Mouse (Mus musculus): Measurements from ENCODE around the gene Cab39. TPM values are rescaled to one million over a fixed set of nuclear protein-coding genes. Genes with fewer than 3 reads are reported as not detected.

The Cab39 gene
- total and polyA plus RNA-seq, 3 experiments = 36.7 to 118 (median 113) TPM

DNA sequence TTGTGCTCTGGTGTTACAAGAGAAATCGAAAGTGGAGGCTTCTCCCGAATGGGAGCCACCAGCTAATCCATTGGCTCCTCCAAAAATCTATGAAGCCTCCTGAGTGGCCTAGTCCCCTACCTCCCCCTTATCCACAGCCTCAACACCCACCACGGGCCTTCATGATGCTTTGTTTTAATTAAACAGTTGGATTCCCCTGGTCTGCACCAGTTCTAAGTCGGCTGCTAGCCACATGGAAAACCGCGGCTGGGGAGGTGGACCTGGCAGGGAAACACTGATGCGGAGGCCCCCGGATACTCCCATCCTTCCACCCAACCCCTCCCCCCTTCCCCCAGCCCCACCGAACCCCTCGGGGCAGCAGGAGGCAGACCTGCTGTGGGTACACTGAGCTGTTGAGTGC lies 71.1 kb downstream of the Cab39 start:
- Histone ChIP-seq H3K9ac (ENCODE audit: low read depth, low read length) (no peak overlapping the region), H3K79me2 (replicated peaks; ENCODE audit: control insufficient read depth, insufficient read depth, low read length) (no peaks in the 10 kb centered on the region), H3K4me3 (no peak overlapping the region), H3K4me1 (ENCODE audit: control insufficient read depth, insufficient read depth, low read length) (no peaks in the 10 kb centered on the region), H3K27me3 (ENCODE audit: control insufficient read depth, insufficient read depth, low read length) (0 out of 2 replicates have a peak, but pooled peaks cover 2% of the 10 kb centered on the region), H3K36me3 (ENCODE audit: control insufficient read depth, insufficient read depth, low read length) (no peaks in the 10 kb centered on the region), H3K27ac (no peak overlapping the region)
- 69% methylated on average over 10 of the region's 10 CpGs for WGBS
- TF ChIP-seq EP300 (IDR thresholded peaks at IDR 0.05; ENCODE audit: insufficient read depth, low read depth, low read length) = no peak
- TF ChIP-seq POLR2A (IDR thresholded peaks at IDR 0.05; ENCODE audit: insufficient read depth, low read depth, low read length) = no peak
- TF ChIP-seq CTCF (IDR thresholded peaks at IDR 0.05) = no peak
- no peak for DNase-seq
- intact Hi-C loops (cut with DNase I) = no loop called here

DNA sequence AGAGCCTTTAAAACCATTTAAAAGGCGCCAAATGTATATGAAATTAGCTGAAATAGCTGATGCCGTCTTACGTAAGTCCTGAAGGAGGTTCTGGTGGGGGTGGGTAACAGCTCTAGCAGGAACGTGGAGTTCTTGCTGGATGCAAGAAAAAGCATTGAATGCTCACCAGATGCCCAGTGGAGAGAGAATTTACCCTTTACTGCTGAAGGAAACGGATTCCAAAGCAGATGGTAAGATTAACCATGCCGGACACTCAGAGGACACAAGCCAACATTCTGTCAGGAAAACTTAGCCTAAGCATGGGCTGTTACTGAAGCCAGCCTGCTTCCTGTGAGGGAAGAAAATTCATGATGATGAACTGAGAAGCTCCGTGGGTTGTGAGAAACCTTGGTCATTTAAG lies 76.8 kb downstream of the Cab39 start:
- DNase-seq = no peak
- no peak for TF ChIP-seq EP300 (IDR thresholded peaks at IDR 0.05; ENCODE audit: insufficient read depth, low read depth, low read length)
- TF ChIP-seq CTCF (IDR thresholded peaks at IDR 0.05) = no peak
- no peak for TF ChIP-seq POLR2A (IDR thresholded peaks at IDR 0.05; ENCODE audit: insufficient read depth, low read depth, low read length)
- Histone ChIP-seq H3K36me3 (ENCODE audit: control insufficient read depth, insufficient read depth, low read length) (no peaks in the 10 kb centered on the region), H3K79me2 (replicated peaks; ENCODE audit: control insufficient read depth, insufficient read depth, low read length) (no peaks in the 10 kb centered on the region), H3K4me1 (ENCODE audit: control insufficient read depth, insufficient read depth, low read length) (no peaks in the 10 kb centered on the region), H3K9ac (ENCODE audit: low read depth, low read length) (no peak overlapping the region), H3K27ac (no peak overlapping the region), H3K27me3 (ENCODE audit: control insufficient read depth, insufficient read depth, low read length) (0 out of 2 replicates have a peak, but pooled peaks cover 2% of the 10 kb centered on the region), H3K4me3 (no peak overlapping the region)
- intact Hi-C loops (cut with DNase I) = no loop called here
- WGBS = 70% methylated on average over 7 of the region's 7 CpGs

DNA sequence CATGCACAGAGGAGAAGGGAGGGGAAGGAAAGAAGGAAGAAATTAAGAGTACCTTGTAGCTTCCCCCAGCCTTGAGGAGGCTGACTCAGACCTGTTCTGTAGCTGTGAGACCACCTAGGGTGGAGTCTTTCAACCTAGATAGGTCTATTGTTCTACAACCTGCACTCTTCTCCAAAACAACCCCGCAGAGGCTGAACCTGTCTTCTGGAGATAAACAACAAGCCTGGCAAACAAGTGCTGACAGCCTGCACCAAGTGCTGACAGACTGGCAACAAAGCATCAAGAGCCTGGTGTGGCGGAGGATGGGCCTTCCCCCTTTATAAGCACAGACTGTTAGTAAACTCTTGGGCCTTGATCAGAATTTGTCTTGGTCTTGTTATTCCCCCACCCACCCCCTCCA lies 77.3 kb downstream of the Cab39 start:
- Histone ChIP-seq H3K9ac (ENCODE audit: low read depth, low read length) (no peak overlapping the region), H3K4me1 (ENCODE audit: control insufficient read depth, insufficient read depth, low read length) (no peaks in the 10 kb centered on the region), H3K36me3 (ENCODE audit: control insufficient read depth, insufficient read depth, low read length) (no peaks in the 10 kb centered on the region), H3K4me3 (no peak overlapping the region), H3K27me3 (ENCODE audit: control insufficient read depth, insufficient read depth, low read length) (0 out of 2 replicates have a peak, but pooled peaks cover 2% of the 10 kb centered on the region), H3K79me2 (replicated peaks; ENCODE audit: control insufficient read depth, insufficient read depth, low read length) (no peaks in the 10 kb centered on the region), H3K27ac (no peak overlapping the region)
- intact Hi-C loops (cut with DNase I) = no loop called here
- 61% methylated on average over 2 of the region's 2 CpGs for WGBS
- TF ChIP-seq POLR2A (IDR thresholded peaks at IDR 0.05; ENCODE audit: insufficient read depth, low read depth, low read length) = no peak
- TF ChIP-seq CTCF (IDR thresholded peaks at IDR 0.05) = no peak
- no peak for TF ChIP-seq EP300 (IDR thresholded peaks at IDR 0.05; ENCODE audit: insufficient read depth, low read depth, low read length)
- DNase-seq = no peak

DNA sequence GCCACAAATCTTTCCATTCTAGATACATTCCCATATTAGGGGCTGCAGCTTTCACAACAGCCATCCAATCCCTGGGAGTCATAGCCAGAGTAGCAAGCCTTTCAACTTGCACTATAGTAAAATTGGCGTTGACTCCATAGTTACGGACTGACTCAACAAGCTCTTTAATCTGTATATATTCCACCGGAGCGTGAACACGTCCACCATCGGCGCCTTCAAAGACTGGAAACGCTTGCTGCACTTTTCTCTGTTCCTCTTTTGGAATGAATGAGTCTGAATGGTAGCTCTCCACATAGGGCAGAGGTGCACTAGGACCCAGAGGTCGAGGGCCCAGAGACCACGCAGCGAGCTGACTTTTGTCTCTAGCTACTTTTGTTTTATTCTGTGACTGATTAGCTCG lies 88.8 kb downstream of the Cab39 start:
- WGBS = 87% methylated on average over 12 of the region's 12 CpGs
- intact Hi-C loops (cut with DNase I) = no loop called here
- TF ChIP-seq EP300 (IDR thresholded peaks at IDR 0.05; ENCODE audit: insufficient read depth, low read depth, low read length) = no peak
- TF ChIP-seq POLR2A (IDR thresholded peaks at IDR 0.05; ENCODE audit: insufficient read depth, low read depth, low read length) = no peak
- no peak for TF ChIP-seq CTCF (IDR thresholded peaks at IDR 0.05)

DNA sequence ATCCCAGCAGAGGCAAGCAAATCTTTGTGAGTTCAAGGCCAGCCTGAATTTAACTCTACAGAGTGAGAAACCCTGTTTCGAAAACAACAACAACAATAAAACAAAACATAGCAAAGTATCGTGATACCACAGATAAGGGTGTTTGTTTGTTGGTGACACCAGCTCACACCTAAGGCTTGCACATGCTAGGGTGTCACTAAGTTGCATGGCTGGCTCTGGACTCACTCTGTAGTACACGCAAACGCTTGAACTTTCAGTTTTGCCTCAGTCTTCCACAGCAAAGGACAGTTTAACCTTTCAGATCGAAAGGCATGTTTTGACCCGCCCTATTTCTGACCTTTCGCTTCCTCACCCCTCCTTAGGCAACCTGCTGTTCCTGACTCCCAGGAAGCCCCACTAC lies 94.0 kb downstream of the Cab39 start:
- Histone ChIP-seq H3K27me3 (ENCODE audit: control insufficient read depth, insufficient read depth, low read length) (no peaks in the 10 kb centered on the region), H3K4me1 (ENCODE audit: control insufficient read depth, insufficient read depth, low read length) (no peaks in the 10 kb centered on the region), H3K4me3 (no peak overlapping the region), H3K79me2 (replicated peaks; ENCODE audit: control insufficient read depth, insufficient read depth, low read length) (no peaks in the 10 kb centered on the region), H3K9ac (ENCODE audit: low read depth, low read length) (no peak overlapping the region), H3K36me3 (ENCODE audit: control insufficient read depth, insufficient read depth, low read length) (no peaks in the 10 kb centered on the region), H3K27ac (no peak overlapping the region)
- WGBS = 77% methylated on average over 7 of the region's 7 CpGs
- no peak for TF ChIP-seq EP300 (IDR thresholded peaks at IDR 0.05; ENCODE audit: insufficient read depth, low read depth, low read length)
- TF ChIP-seq CTCF (IDR thresholded peaks at IDR 0.05) = no peak
- no peak for TF ChIP-seq POLR2A (IDR thresholded peaks at IDR 0.05; ENCODE audit: insufficient read depth, low read depth, low read length)
- no peak for DNase-seq
- intact Hi-C loops (cut with DNase I) = no loop called here

More for the DNA sequence above, 88.8 kb downstream of the Cab39 start:
- no peaks in the 10 kb centered on the region for H3K36me3 ChIP-seq (ENCODE audit: control insufficient read depth, insufficient read depth, low read length)
- H3K4me3 ChIP-seq = no peak overlapping the region
- no peak overlapping the region for H3K9ac ChIP-seq (ENCODE audit: low read depth, low read length)
- no peaks in the 10 kb centered on the region for H3K4me1 ChIP-seq (ENCODE audit: control insufficient read depth, insufficient read depth, low read length)
- DNase-seq = no peak
- no peaks in the 10 kb centered on the region for H3K27me3 ChIP-seq (ENCODE audit: control insufficient read depth, insufficient read depth, low read length)
- no peak overlapping the region for H3K27ac ChIP-seq
- no peaks in the 10 kb centered on the region for H3K79me2 ChIP-seq (replicated peaks; ENCODE audit: control insufficient read depth, insufficient read depth, low read length)

DNA sequence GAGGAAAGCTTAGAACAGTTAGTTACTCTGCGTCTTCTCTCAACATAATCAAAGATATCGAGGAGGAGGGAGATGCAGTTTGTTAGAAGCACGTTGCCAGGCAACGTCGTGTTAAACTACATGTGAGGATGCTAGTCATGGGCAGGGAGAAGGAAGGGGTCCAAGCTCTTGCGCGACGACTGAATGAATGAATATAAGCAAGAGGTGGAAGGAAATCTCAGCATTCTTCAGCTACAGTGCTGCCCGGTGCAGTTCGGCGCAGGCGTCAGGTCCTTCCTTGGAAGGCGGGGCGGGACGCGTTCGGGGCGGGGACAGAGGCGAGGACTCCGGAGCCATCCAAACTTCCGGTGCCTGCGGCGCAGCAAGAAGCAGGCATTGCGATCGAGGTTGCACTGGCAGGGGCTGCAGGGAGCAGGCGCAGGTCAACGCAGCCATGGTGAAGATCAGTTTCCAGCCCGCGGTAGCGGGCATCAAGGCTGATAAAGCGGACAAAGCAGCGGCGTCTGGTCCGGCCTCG lies 101.0 kb downstream of the Cab39 start, which contains the start of gene Itm2c:
TSS of gene Itm2c (plus strand) at position 51 of the 517 bp plus-strand sequence.
- intact Hi-C loops (cut with DNase I) = loop anchor here (2.0 kb wide), 2 partner anchors 41 kb away; no protein-coding TSS in a partner anchor
- DNase-seq = peak; percentile 90 to 93
- no peaks in the 10 kb centered on the region; the same call in 1 of the 2 replicates for H3K36me3 ChIP-seq (ENCODE audit: control insufficient read depth, insufficient read depth, low read length)
- H3K27ac ChIP-seq = peak within 1 kb of the TSS; percentile 72
- 1% methylated on average over 35 of the region's 35 CpGs for WGBS
- H3K27me3 ChIP-seq (ENCODE audit: control insufficient read depth, insufficient read depth, low read length) = no peaks in the 10 kb centered on the region
- TF ChIP-seq EP300 (IDR thresholded peaks at IDR 0.05; ENCODE audit: insufficient read depth, low read depth, low read length) = no peak
- peak; percentile 80 for TF ChIP-seq POLR2A (IDR thresholded peaks at IDR 0.05; ENCODE audit: insufficient read depth, low read depth, low read length)
- H3K4me1 ChIP-seq (ENCODE audit: control insufficient read depth, insufficient read depth, low read length) = peaks cover 14% of the 10 kb centered on the region
- peak within 1 kb of the TSS; percentile 77 for H3K4me3 ChIP-seq
- H3K79me2 ChIP-seq (replicated peaks; ENCODE audit: control insufficient read depth, insufficient read depth, low read length) = no peaks in the 10 kb centered on the region
- H3K9ac ChIP-seq (ENCODE audit: low read depth, low read length) = peak within 1 kb of the TSS; percentile 62

Measured in heart, adult 2 months (tissue).